In the genomic region with DNA sequence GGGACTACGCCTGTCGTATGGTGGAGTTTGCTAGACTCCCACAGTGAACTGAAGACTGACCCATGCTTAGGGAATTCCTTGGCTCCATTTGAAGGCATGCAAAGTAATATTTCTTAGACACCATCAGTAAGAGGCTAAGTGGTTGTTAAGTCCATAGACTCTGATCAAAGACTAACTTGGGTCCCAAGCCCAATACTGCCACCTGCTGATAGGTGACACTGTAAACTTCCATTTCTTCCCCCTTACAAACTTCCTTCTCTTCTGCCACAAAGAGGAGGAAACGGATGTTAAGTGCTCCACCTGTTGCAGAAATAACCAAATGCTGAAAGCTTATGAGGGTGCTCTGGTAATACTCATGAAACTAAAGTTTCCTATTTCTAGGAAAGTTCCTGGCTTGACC, we compare ENCODE assay signal across 9 mouse cellular contexts.
A peak's percentile ranks its signal among the peaks of the same experiment; 100 is the strongest.
DNase-seq lines count a peak whose midpoint lies in the region; ATAC-seq and TF ChIP-seq lines count a peak whose summit lies in the region.
"Had no signal": no experiment of that assay in that cellular context is flagged by ENCODE, and none has a peak within 500 bp of the region (broad histone marks: within the 10 kb centered on the region; RNA-seq: fewer than 3 reads in every experiment).

No protein-coding gene starts in this region.

- no peak overlapping the region for H3K27ac ChIP-seq in hindbrain, postnatal 0 days
- no peak overlapping the region for H3K27ac ChIP-seq in hindbrain, embryonic 10.5 days
- H3K27ac ChIP-seq in kidney, postnatal 0 days = no peak overlapping the region
- no peak overlapping the region for H3K27ac ChIP-seq in hindbrain, embryonic 16.5 days (ENCODE audit: low read depth, low read length)

- H3K9ac ChIP-seq in hindbrain, postnatal 0 days (replicated peaks; ENCODE audit: low read length) = no peak overlapping the region
- no peak overlapping the region for H3K9ac ChIP-seq in kidney, postnatal 0 days (ENCODE audit: low read depth, low read length)
- no peak overlapping the region for H3K9ac ChIP-seq in hindbrain, embryonic 16.5 days (ENCODE audit: low read depth, low read length)

- H3K9me3 ChIP-seq in hindbrain, postnatal 0 days (ENCODE audit: low read length) = no peaks in the 10 kb centered on the region
- H3K9me3 ChIP-seq in hindbrain, embryonic 10.5 days = no peaks in the 10 kb centered on the region
- H3K9me3 ChIP-seq in kidney, postnatal 0 days (replicated peaks; ENCODE audit: low read length) = no peaks in the 10 kb centered on the region
- no peaks in the 10 kb centered on the region for H3K9me3 ChIP-seq in hindbrain, embryonic 16.5 days (ENCODE audit: control insufficient read depth, low read length)

- H3K36me3 ChIP-seq in hindbrain, postnatal 0 days (ENCODE audit: insufficient read depth, low read length) = no peaks in the 10 kb centered on the region
- no peaks in the 10 kb centered on the region for H3K36me3 ChIP-seq in hindbrain, embryonic 10.5 days
- H3K36me3 ChIP-seq in kidney, postnatal 0 days (ENCODE audit: insufficient read depth, low read length) = no peaks in the 10 kb centered on the region
- no peaks in the 10 kb centered on the region for H3K36me3 ChIP-seq in hindbrain, embryonic 16.5 days (ENCODE audit: control insufficient read depth, insufficient read depth, low read length)

- H3K4me3 ChIP-seq in hindbrain, postnatal 0 days (ENCODE audit: low read length) = no peak overlapping the region
- H3K4me3 ChIP-seq in hindbrain, embryonic 10.5 days = no peak overlapping the region
- H3K4me3 ChIP-seq in kidney, postnatal 0 days (replicated peaks; ENCODE audit: low read depth, low read length) = no peak overlapping the region
- H3K4me3 ChIP-seq in hindbrain, embryonic 16.5 days (ENCODE audit: low read length) = no peak overlapping the region
- H3K4me3 ChIP-seq: myocyte had no signal

- DNase-seq in hindbrain, postnatal 0 days (ENCODE audit: low spot score) = peak; percentile 38
- no peak for DNase-seq in hindbrain, embryonic 10.5 days (ENCODE audit: low spot score)
- peak; percentile 34 for DNase-seq in 3134 (ENCODE audit: extremely low read depth, insufficient read length, low spot score)
- peak; percentile 28 for DNase-seq in A20 (ENCODE audit: low read depth, low spot score)
- peak; percentile 75 for DNase-seq in kidney, postnatal 0 days (ENCODE audit: low spot score)
- DNase-seq: gastrocnemius, postnatal 10 days had no signal

- no peaks in the 10 kb centered on the region for H3K27me3 ChIP-seq in hindbrain, postnatal 0 days (ENCODE audit: insufficient read depth, low read length)
- H3K27me3 ChIP-seq in hindbrain, embryonic 10.5 days (ENCODE audit: insufficient read depth, poor library complexity, severe bottlenecking) = no peaks in the 10 kb centered on the region
- H3K27me3 ChIP-seq in kidney, postnatal 0 days (ENCODE audit: insufficient read depth, low read length) = no peaks in the 10 kb centered on the region
- H3K27me3 ChIP-seq in hindbrain, embryonic 16.5 days (replicated peaks; ENCODE audit: control insufficient read depth, insufficient read depth, low read length) = no peaks in the 10 kb centered on the region

- no peaks in the 10 kb centered on the region for H3K4me1 ChIP-seq in hindbrain, postnatal 0 days (ENCODE audit: insufficient read depth, low read length)
- no peaks in the 10 kb centered on the region for H3K4me1 ChIP-seq in hindbrain, embryonic 10.5 days (replicated peaks)
- no peaks in the 10 kb centered on the region for H3K4me1 ChIP-seq in kidney, postnatal 0 days (replicated peaks; ENCODE audit: insufficient read depth, low read length)
- H3K4me1 ChIP-seq in hindbrain, embryonic 16.5 days (ENCODE audit: control insufficient read depth, insufficient read depth, low read depth, low read length) = no peaks in the 10 kb centered on the region

- no peak overlapping the region for H3K4me2 ChIP-seq in hindbrain, postnatal 0 days (ENCODE audit: low read depth, low read length)
- no peak overlapping the region for H3K4me2 ChIP-seq in kidney, postnatal 0 days (ENCODE audit: low read length)
- no peak overlapping the region for H3K4me2 ChIP-seq in hindbrain, embryonic 16.5 days (ENCODE audit: low read length)

- TF ChIP-seq CTCF in hindbrain, postnatal 0 days (IDR thresholded peaks at IDR 0.05; ENCODE audit: low read depth) = peak; percentile 46
- peak; percentile 67 for TF ChIP-seq CTCF in kidney, postnatal 0 days (IDR thresholded peaks at IDR 0.05; ENCODE audit: low read depth)

- ATAC-seq in hindbrain, postnatal 0 days = no peak
- no peak for ATAC-seq in kidney, postnatal 0 days (replicated peaks; ENCODE audit: low FRiP score, low read depth)
- no peak for ATAC-seq in megakaryocyte-erythroid progenitor cell, adult 5-6 weeks (replicated peaks; ENCODE audit: low FRiP score, low TSS enrichment, poor library complexity, severe bottlenecking)
- ATAC-seq in hindbrain, embryonic 16.5 days = no peak

- 83% methylated on average over 3 of the region's 3 CpGs for WGBS in hindbrain, postnatal 0 days
- 84% methylated on average over 3 of the region's 3 CpGs for WGBS in hindbrain, embryonic 10.5 days
- WGBS in kidney, postnatal 0 days = 66% methylated on average over 3 of the region's 3 CpGs
- WGBS in hindbrain, embryonic 16.5 days = 78% methylated on average over 3 of the region's 3 CpGs
